Mouse (Mus musculus): ENCODE results near the gene Fus. TPM values are rescaled to one million over a fixed set of nuclear protein-coding genes. Genes with fewer than 3 reads are reported as not detected.

The Fus gene
- polyA plus RNA-seq, 1 experiment from 2014 or later = 120 TPM

GRCm38 (mm10) chr7:127930636-127931035 is 36.6 kb upstream of the Fus start:
- H3K36me3 ChIP-seq (ENCODE audit: control insufficient read depth, insufficient read depth) = peaks cover 10% of the 10 kb centered on the region; the same call in 1 of the 2 replicates
- no peak overlapping the region for H3K4me2 ChIP-seq (replicated peaks; ENCODE audit: low read depth)
- H3K27me3 ChIP-seq (replicated peaks; ENCODE audit: control insufficient read depth, insufficient read depth, low read length) = no peaks in the 10 kb centered on the region
- no peak overlapping the region for H3K27ac ChIP-seq (ENCODE audit: low read depth, low read length)
- no peaks in the 10 kb centered on the region for H3K9me3 ChIP-seq (ENCODE audit: control insufficient read depth)
- no peak overlapping the region for H3K4me3 ChIP-seq (ENCODE audit: low read depth, low read length)
- ATAC-seq = no peak
- peaks cover 4% of the 10 kb centered on the region; the same call in 1 of the 2 replicates for H3K4me1 ChIP-seq (replicated peaks; ENCODE audit: control insufficient read depth, insufficient read depth, low read length)
- no peak for TF ChIP-seq CTCF (IDR thresholded peaks at IDR 0.05; ENCODE audit: low read depth)
- H3K9ac ChIP-seq (ENCODE audit: low read depth, low read length) = no peak overlapping the region
- whole genome bisulfite sequencing = 68% methylated on average over 5 of the region's 5 CpGs

GRCm38 (mm10) chr7:127931351-127932135 is 35.7 kb upstream of the Fus start:
- Histone ChIP-seq H3K36me3 (ENCODE audit: control insufficient read depth, insufficient read depth) (0 out of 2 replicates have a peak, but pooled peaks cover under 1% of the 10 kb centered on the region), H3K27me3 (replicated peaks; ENCODE audit: control insufficient read depth, insufficient read depth, low read length) (no peaks in the 10 kb centered on the region), H3K27ac (ENCODE audit: low read depth, low read length) (no peak overlapping the region; the same call in 1 of the 2 replicates), H3K4me2 (replicated peaks; ENCODE audit: low read depth) (peak overlapping the region; percentile 28), H3K9me3 (ENCODE audit: control insufficient read depth) (no peaks in the 10 kb centered on the region), H3K9ac (ENCODE audit: low read depth, low read length) (no peak overlapping the region), H3K4me1 (replicated peaks; ENCODE audit: control insufficient read depth, insufficient read depth, low read length) (peaks cover 4% of the 10 kb centered on the region; the same call in 1 of the 2 replicates), H3K4me3 (ENCODE audit: low read depth, low read length) (no peak overlapping the region)
- no peak for ATAC-seq
- WGBS = 21% methylated on average over 13 of the region's 13 CpGs
- no peak for TF ChIP-seq CTCF (IDR thresholded peaks at IDR 0.05; ENCODE audit: low read depth)

GRCm38 (mm10) chr7:127932273-127933031 is 34.8 kb upstream of the Fus start:
- Histone ChIP-seq H3K4me1 (replicated peaks; ENCODE audit: control insufficient read depth, insufficient read depth, low read length) (peaks cover 4% of the 10 kb centered on the region; the same call in 1 of the 2 replicates), H3K4me3 (ENCODE audit: low read depth, low read length) (no peak overlapping the region), H3K9ac (ENCODE audit: low read depth, low read length) (no peak overlapping the region), H3K36me3 (ENCODE audit: control insufficient read depth, insufficient read depth) (no peaks in the 10 kb centered on the region), H3K9me3 (ENCODE audit: control insufficient read depth) (no peaks in the 10 kb centered on the region), H3K27ac (ENCODE audit: low read depth, low read length) (no peak overlapping the region), H3K4me2 (replicated peaks; ENCODE audit: low read depth) (no peak overlapping the region), H3K27me3 (replicated peaks; ENCODE audit: control insufficient read depth, insufficient read depth, low read length) (no peaks in the 10 kb centered on the region)
- 18% methylated on average over 13 of the region's 13 CpGs for WGBS
- TF ChIP-seq CTCF (IDR thresholded peaks at IDR 0.05; ENCODE audit: low read depth) = peak; percentile 41
- no peak for ATAC-seq

- Histone ChIP-seq H3K27ac (ENCODE audit: low read depth, low read length) (no peak overlapping the region), H3K9ac (ENCODE audit: low read depth, low read length) (no peak overlapping the region), H3K9me3 (ENCODE audit: control insufficient read depth) (no peaks in the 10 kb centered on the region), H3K4me2 (replicated peaks; ENCODE audit: low read depth) (no peak overlapping the region), H3K4me1 (replicated peaks; ENCODE audit: control insufficient read depth, insufficient read depth, low read length) (peaks cover 4% of the 10 kb centered on the region; the same call in 1 of the 2 replicates), H3K27me3 (replicated peaks; ENCODE audit: control insufficient read depth, insufficient read depth, low read length) (no peaks in the 10 kb centered on the region), H3K36me3 (ENCODE audit: control insufficient read depth, insufficient read depth) (no peaks in the 10 kb centered on the region), H3K4me3 (ENCODE audit: low read depth, low read length) (no peak overlapping the region)
- no peak for TF ChIP-seq CTCF (IDR thresholded peaks at IDR 0.05; ENCODE audit: low read depth)
- 78% methylated on average over 5 of the region's 5 CpGs for WGBS
- ATAC-seq = no peak
Measured at GRCm38 (mm10) chr7:127934075-127934474, 33.2 kb upstream of the Fus start.

GRCm38 (mm10) chr7:127935028-127935722 is 32.1 kb upstream of the Fus start:
- peak; percentile 89 for ATAC-seq
- peak; percentile 99 for TF ChIP-seq CTCF (IDR thresholded peaks at IDR 0.05; ENCODE audit: low read depth)
- WGBS = 6% methylated on average over 31 of the region's 32 CpGs
- H3K9ac ChIP-seq (ENCODE audit: low read depth, low read length) = peak overlapping the region; percentile 68
- H3K4me1 ChIP-seq (replicated peaks; ENCODE audit: control insufficient read depth, insufficient read depth, low read length) = peaks cover 4% of the 10 kb centered on the region; the same call in 1 of the 2 replicates
- peak overlapping the region; percentile 100 for H3K4me2 ChIP-seq (replicated peaks; ENCODE audit: low read depth)
- peak overlapping the region; percentile 41; the same call in 1 of the 2 replicates for H3K27ac ChIP-seq (ENCODE audit: low read depth, low read length)
- no peaks in the 10 kb centered on the region for H3K27me3 ChIP-seq (replicated peaks; ENCODE audit: control insufficient read depth, insufficient read depth, low read length)
- H3K4me3 ChIP-seq (ENCODE audit: low read depth, low read length) = peak overlapping the region; percentile 70
- H3K36me3 ChIP-seq (ENCODE audit: control insufficient read depth, insufficient read depth) = no peaks in the 10 kb centered on the region
- H3K9me3 ChIP-seq (ENCODE audit: control insufficient read depth) = no peaks in the 10 kb centered on the region

Data from intestine, postnatal 0 days (tissue).